Mouse (Mus musculus) ES-E14 (cell line): ENCODE measurements at regions not wholly inside any gene's neighbourhood (a gene's known extent, or its start where the extent isn't known, plus 50 kb on each side); places are given as distances from the start of the nearest gene placed in this dataset.

Experiments used
- CHD2 ChIP-seq: IDR thresholded peaks from 2 replicates; pipeline ENCODE4 v1.6.1; 2014; ENCODE audit warnings: mild to moderate bottlenecking, low read depth, low read length, inconsistent platforms
- HCFC1 ChIP-seq: IDR thresholded peaks from 2 replicates; pipeline ENCODE4 v1.6.1; 2012; ENCODE audit warnings: low read length, inconsistent platforms, borderline replicate concordance; ENCODE audit not compliant: insufficient read depth
- MAFK ChIP-seq: IDR thresholded peaks from 2 replicates; pipeline ENCODE4 v1.6.1; 2014; ENCODE audit warnings: mild to moderate bottlenecking, low read depth, low read length, inconsistent platforms; ENCODE audit not compliant: insufficient read depth
- ZC3H11A ChIP-seq: IDR thresholded peaks from 2 replicates; pipeline ENCODE4 v1.6.1; 2012; ENCODE audit warnings: low read depth, mild to moderate bottlenecking, inconsistent platforms, low read length, borderline replicate concordance
- ZNF384 ChIP-seq: IDR thresholded peaks from 2 replicates; pipeline ENCODE4 v1.6.1; 2012; ENCODE audit warnings: low read depth, low read length, inconsistent platforms

GRCm38 (mm10) chrX:105003260-105003659 lies 76.3 kb upstream of the Pbdc1 start:
- TF ChIP-seq HCFC1 (no peak), CHD2 (no peak), MAFK (no peak), ZNF384 (no peak), ZC3H11A (no peak)
